Mouse (Mus musculus): ENCODE results near the gene Sfxn2.

The Sfxn2 gene

GRCm38 (mm10) chr19:46599375-46600256 lies 26.5 kb downstream of the Sfxn2 start:
- DNase-seq (ENCODE audit: low spot score) = no peak

GRCm38 (mm10) chr19:46600371-46600770 lies 27.2 kb downstream of the Sfxn2 start:
- DNase-seq (ENCODE audit: low spot score) = no peak

- DNase-seq (ENCODE audit: low spot score) = no peak
Measured at GRCm38 (mm10) chr19:46601491-46601890, 28.3 kb downstream of the Sfxn2 start.

- DNase-seq (ENCODE audit: low spot score) = no peak
Measured at GRCm38 (mm10) chr19:46602406-46602805, 29.2 kb downstream of the Sfxn2 start.

GRCm38 (mm10) chr19:46606718-46607117 lies 33.6 kb downstream of the Sfxn2 start:
- no peak for DNase-seq (ENCODE audit: low spot score)

GRCm38 (mm10) chr19:46607424-46607823 lies 34.3 kb downstream of the Sfxn2 start:
- no peak for DNase-seq (ENCODE audit: low spot score)

GRCm38 (mm10) chr19:46608158-46608557 lies 35.0 kb downstream of the Sfxn2 start:
- no peak for DNase-seq (ENCODE audit: low spot score)

GRCm38 (mm10) chr19:46616378-46616777 lies 43.2 kb downstream of the Sfxn2 start:
- no peak for DNase-seq (ENCODE audit: low spot score)

- DNase-seq (ENCODE audit: low spot score) = no peak
Measured at GRCm38 (mm10) chr19:46617361-46617760, 44.2 kb downstream of the Sfxn2 start.

- DNase-seq (ENCODE audit: low spot score) = no peak
Measured at GRCm38 (mm10) chr19:46618322-46618721, 45.2 kb downstream of the Sfxn2 start.

GRCm38 (mm10) chr19:46619001-46619400 lies 45.8 kb downstream of the Sfxn2 start:
- DNase-seq (ENCODE audit: low spot score) = no peak

- DNase-seq (ENCODE audit: low spot score) = no peak
Measured at GRCm38 (mm10) chr19:46619518-46619917, 46.4 kb downstream of the Sfxn2 start.

GRCm38 (mm10) chr19:46620016-46620808 lies 47.0 kb downstream of the Sfxn2 start:
- DNase-seq (ENCODE audit: low spot score) = no peak

GRCm38 (mm10) chr19:46621236-46622183 lies 48.3 kb downstream of the Sfxn2 start:
- no peak for DNase-seq (ENCODE audit: low spot score)

GRCm38 (mm10) chr19:46622659-46623193 lies 49.6 kb downstream of the Sfxn2 start:
- DNase-seq (ENCODE audit: low spot score) = no peak

- DNase-seq (ENCODE audit: low spot score) = peak; percentile 85
Measured at GRCm38 (mm10) chr19:46623194-46623667, 50.1 kb downstream of the Sfxn2 start.

- DNase-seq (ENCODE audit: low spot score) = no peak
Measured at GRCm38 (mm10) chr19:46623790-46624772, 50.9 kb downstream of the Sfxn2 start.

GRCm38 (mm10) chr19:46625015-46625414 lies 51.9 kb downstream of the Sfxn2 start:
- no peak for DNase-seq (ENCODE audit: low spot score)

- DNase-seq (ENCODE audit: low spot score) = no peak
Measured at GRCm38 (mm10) chr19:46625519-46625918, 52.4 kb downstream of the Sfxn2 start.

GRCm38 (mm10) chr19:46628403-46628802 lies 55.2 kb downstream of the Sfxn2 start:
- no peak for DNase-seq (ENCODE audit: low spot score)

Data from yolk sac, embryonic 10.5 days (tissue).